Mouse (Mus musculus) heart, embryonic 10.5 days (tissue): ENCODE measurements around the gene Vwa1. TPM values are rescaled to one million over a fixed set of nuclear protein-coding genes. Genes with fewer than 3 reads are reported as not detected.
A peak's percentile ranks its signal among the peaks of the same experiment; 100 is the strongest.

Source experiments
- DNase-seq: peaks from one replicate; pipeline ENCODE4 v3.0.0-alpha.2; 2017; ENCODE audit warnings: low spot score
- H3K27ac ChIP-seq: fragments of 300-500 bp; sonication (generic); 2 replicates; pipeline ENCODE4 v1.5.1; 2016; ENCODE audit warnings: mild to moderate bottlenecking
- H3K27me3 ChIP-seq: fragments of 300-500 bp; sonication (generic); 2 replicates; pipeline ENCODE4 v1.6.1; 2016; ENCODE audit warnings: mild to moderate bottlenecking; ENCODE audit not compliant: poor library complexity, insufficient read depth, severe bottlenecking
- H3K36me3 ChIP-seq: fragments of 300-500 bp; sonication (generic); 2 replicates; pipeline ENCODE4 v1.6.1; 2016; ENCODE audit warnings: mild to moderate bottlenecking, moderate library complexity
- H3K4me1 ChIP-seq: fragments of 300-500 bp; sonication (generic); 2 replicates; pipeline ENCODE4 v1.6.1; 2016; ENCODE audit warnings: mild to moderate bottlenecking
- H3K4me3 ChIP-seq: fragments of 300-500 bp; sonication (generic); 2 replicates; pipeline ENCODE4 v1.5.1; 2016; ENCODE audit warnings: mild to moderate bottlenecking, moderate library complexity
- H3K9me3 ChIP-seq: fragments of 300-500 bp; sonication (generic); 2 replicates; pipeline ENCODE4 v1.6.1; 2016; ENCODE audit warnings: mild to moderate bottlenecking, moderate library complexity
- WGBS: fragments of 180-500 bp; shearing (Covaris S2); methylation state at CpG from one replicate; pipeline ENCODE4 v1.1.7; 2016; 5-methylcytosine and 5-hydroxymethylcytosine counted together
- polyA plus RNA-seq: library from polyadenylated mRNA; unstranded; fragments of >200 nt; fragmentation: Nextera tagmentation; extraction: Ambion mirVana; gene quantifications from 2 replicates; pipeline ENCODE4 v1.2.1, GENCODE M21; 2016

The Vwa1 gene
- polyA plus RNA-seq, 1 experiment from 2014 or later = 3.1 TPM

- peak overlapping the region; percentile 30; the same call in 1 of the 2 replicates for H3K27ac ChIP-seq
- WGBS = 74% methylated on average over 3 of the region's 3 CpGs
- H3K4me1 ChIP-seq = peaks cover 44% of the 10 kb centered on the region
- DNase-seq = no peak
- H3K27me3 ChIP-seq = peaks cover 52% of the 10 kb centered on the region
- H3K9me3 ChIP-seq = no peaks in the 10 kb centered on the region
- H3K4me3 ChIP-seq = no peak overlapping the region
- H3K36me3 ChIP-seq = no peaks in the 10 kb centered on the region
These were observed 1.4 kb upstream of the Vwa1 start for GRCm38 (mm10) chr4:155775855-155776254.

GRCm38 (mm10) chr4:155774971-155775740 is 658 bp upstream of the Vwa1 start:
- peaks cover 56% of the 10 kb centered on the region for H3K27me3 ChIP-seq
- H3K9me3 ChIP-seq = no peaks in the 10 kb centered on the region
- H3K4me1 ChIP-seq = peaks cover 48% of the 10 kb centered on the region
- no peaks in the 10 kb centered on the region for H3K36me3 ChIP-seq
- peak overlapping the region; percentile 59; the same call in 1 of the 2 replicates for H3K4me3 ChIP-seq
- WGBS = 52% methylated on average over 9 of the region's 9 CpGs
- peak overlapping the region; percentile 59; the same call in 1 of the 2 replicates for H3K27ac ChIP-seq
- no peak for DNase-seq

- H3K36me3 ChIP-seq = no peaks in the 10 kb centered on the region
- H3K27me3 ChIP-seq = peaks cover 56% of the 10 kb centered on the region
- peak overlapping the region; percentile 64; the same call in 1 of the 2 replicates for H3K27ac ChIP-seq
- peak overlapping the region; percentile 59 for H3K4me3 ChIP-seq
- WGBS = 41% methylated on average over 5 of the region's 5 CpGs
- no peak for DNase-seq
- peaks cover 52% of the 10 kb centered on the region for H3K4me1 ChIP-seq
- H3K9me3 ChIP-seq = no peaks in the 10 kb centered on the region
These were observed 991 bp downstream of the Vwa1 start for GRCm38 (mm10) chr4:155773335-155774078.

GRCm38 (mm10) chr4:155772786-155773185 is 1.7 kb downstream of the Vwa1 start:
- H3K9me3 ChIP-seq = no peaks in the 10 kb centered on the region
- no peak for DNase-seq
- peaks cover 50% of the 10 kb centered on the region for H3K4me1 ChIP-seq
- H3K4me3 ChIP-seq = no peak overlapping the region
- WGBS = 76% methylated on average over 13 of the region's 13 CpGs
- H3K27ac ChIP-seq = no peak overlapping the region
- peaks cover 56% of the 10 kb centered on the region for H3K27me3 ChIP-seq
- no peaks in the 10 kb centered on the region for H3K36me3 ChIP-seq

GRCm38 (mm10) chr4:155771706-155772105 is 2.8 kb downstream of the Vwa1 start:
- peaks cover 56% of the 10 kb centered on the region for H3K27me3 ChIP-seq
- DNase-seq = no peak
- 73% methylated on average over 2 of the region's 2 CpGs for WGBS
- no peak overlapping the region for H3K4me3 ChIP-seq
- H3K36me3 ChIP-seq = no peaks in the 10 kb centered on the region
- H3K27ac ChIP-seq = no peak overlapping the region
- peaks cover 42% of the 10 kb centered on the region for H3K4me1 ChIP-seq
- H3K9me3 ChIP-seq = no peaks in the 10 kb centered on the region

- Histone ChIP-seq H3K4me3 (peak overlapping the region; percentile 66), H3K27me3 (peaks cover 52% of the 10 kb centered on the region), H3K36me3 (no peaks in the 10 kb centered on the region), H3K4me1 (peaks cover 35% of the 10 kb centered on the region), H3K9me3 (no peaks in the 10 kb centered on the region), H3K27ac (peak overlapping the region; percentile 92)
- no peak for DNase-seq
- 43% methylated on average over 24 of the region's 24 CpGs for WGBS
These were observed 3.9 kb downstream of the Vwa1 start for GRCm38 (mm10) chr4:155770626-155771025.

- H3K9me3 ChIP-seq = no peaks in the 10 kb centered on the region
- peak overlapping the region; percentile 92 for H3K27ac ChIP-seq
- peak overlapping the region; percentile 66 for H3K4me3 ChIP-seq
- peaks cover 46% of the 10 kb centered on the region for H3K27me3 ChIP-seq
- peak; percentile 94 for DNase-seq
- peaks cover 29% of the 10 kb centered on the region for H3K4me1 ChIP-seq
- 0% methylated on average over 39 of the region's 39 CpGs for WGBS
- H3K36me3 ChIP-seq = no peaks in the 10 kb centered on the region
These were observed 4.5 kb downstream of the Vwa1 start for GRCm38 (mm10) chr4:155769880-155770512.

GRCm38 (mm10) chr4:155769496-155769879 is 5.0 kb downstream of the Vwa1 start:
- no peaks in the 10 kb centered on the region for H3K9me3 ChIP-seq
- H3K4me1 ChIP-seq = peaks cover 23% of the 10 kb centered on the region
- H3K27me3 ChIP-seq = peaks cover 40% of the 10 kb centered on the region
- WGBS = 59% methylated on average over 5 of the region's 5 CpGs
- DNase-seq = no peak
- no peaks in the 10 kb centered on the region for H3K36me3 ChIP-seq
- H3K4me3 ChIP-seq = peak overlapping the region; percentile 66
- H3K27ac ChIP-seq = peak overlapping the region; percentile 92

GRCm38 (mm10) chr4:155762357-155762756 is 12.1 kb downstream of the Vwa1 start:
- Histone ChIP-seq H3K4me1 (peaks cover 24% of the 10 kb centered on the region), H3K9me3 (no peaks in the 10 kb centered on the region), H3K4me3 (no peak overlapping the region), H3K27me3 (no peaks in the 10 kb centered on the region), H3K27ac (no peak overlapping the region), H3K36me3 (peaks cover 10% of the 10 kb centered on the region; the same call in 1 of the 2 replicates)
- DNase-seq = no peak
- 86% methylated on average over 3 of the region's 3 CpGs for WGBS

- Histone ChIP-seq H3K4me3 (peak overlapping the region; percentile 77), H3K27ac (peak overlapping the region; percentile 87), H3K36me3 (peaks cover 19% of the 10 kb centered on the region), H3K4me1 (peaks cover 29% of the 10 kb centered on the region), H3K27me3 (no peaks in the 10 kb centered on the region), H3K9me3 (no peaks in the 10 kb centered on the region)
- DNase-seq = no peak
- 2% methylated on average over 28 of the region's 28 CpGs for WGBS
These were observed 13.0 kb downstream of the Vwa1 start for GRCm38 (mm10) chr4:155761356-155762099.

GRCm38 (mm10) chr4:155760613-155761355 is 13.7 kb downstream of the Vwa1 start, which contains the start of gene Atad3a:
TSS of gene Atad3a (minus strand) at chr4:155761093.
- H3K27me3 ChIP-seq = no peaks in the 10 kb centered on the region
- H3K36me3 ChIP-seq = peaks cover 26% of the 10 kb centered on the region
- H3K4me3 ChIP-seq = peak within 1 kb of the TSS; percentile 77
- H3K27ac ChIP-seq = peak within 1 kb of the TSS; percentile 87
- H3K9me3 ChIP-seq = no peaks in the 10 kb centered on the region
- DNase-seq = peak; percentile 98
- H3K4me1 ChIP-seq = peaks cover 29% of the 10 kb centered on the region
- WGBS = under 1% methylated on average over 68 of the region's 68 CpGs
